Mouse (Mus musculus) thymus, postnatal 25 days (tissue): ENCODE measurements around the gene Rpl9-ps1.

ENCODE experiments used
- DNase-seq: peaks from one replicate; pipeline ENCODE4 v3.0.0; 2022

The Rpl9-ps1 gene

DNA sequence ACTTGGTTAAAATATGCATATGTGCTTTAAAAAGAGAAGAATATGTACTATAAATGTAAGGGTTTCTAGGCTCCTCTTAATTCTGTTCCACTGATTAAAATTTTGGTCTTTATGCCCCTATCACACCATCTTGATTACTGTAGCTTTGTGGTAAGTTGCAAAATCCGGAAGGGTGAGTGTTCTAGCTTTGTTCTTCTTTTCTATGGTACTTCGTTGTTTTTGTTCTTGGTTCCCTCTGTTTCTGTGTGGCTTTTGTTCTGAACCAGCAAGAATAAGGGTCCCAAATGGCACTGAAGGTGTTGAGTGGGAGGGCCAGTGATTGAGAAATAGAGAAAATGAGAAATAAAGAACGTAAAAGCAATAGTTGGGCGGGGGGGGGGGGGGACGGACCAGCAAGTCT, 27.2 kb downstream of the Rpl9-ps1 start:
- no peak for DNase-seq

DNA sequence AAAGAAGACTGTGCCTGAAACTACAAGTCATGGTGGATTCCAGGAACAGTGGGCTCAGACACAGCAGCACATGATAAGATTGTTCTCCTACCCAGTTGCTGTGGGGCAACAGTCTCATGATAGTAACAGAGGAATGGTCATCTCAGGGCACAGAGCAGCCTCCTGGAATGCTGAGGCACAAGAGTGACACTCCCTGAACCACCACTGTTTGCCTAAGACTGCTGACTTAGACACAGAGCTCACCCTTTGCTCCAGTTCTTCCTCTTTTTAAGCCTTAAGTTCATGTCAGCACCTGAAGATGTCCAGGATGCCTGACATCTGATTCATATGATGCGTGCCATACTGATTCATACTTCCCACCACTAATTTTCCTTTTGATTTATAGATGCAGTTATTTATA, 28.8 kb downstream of the Rpl9-ps1 start:
- no peak for DNase-seq

DNA sequence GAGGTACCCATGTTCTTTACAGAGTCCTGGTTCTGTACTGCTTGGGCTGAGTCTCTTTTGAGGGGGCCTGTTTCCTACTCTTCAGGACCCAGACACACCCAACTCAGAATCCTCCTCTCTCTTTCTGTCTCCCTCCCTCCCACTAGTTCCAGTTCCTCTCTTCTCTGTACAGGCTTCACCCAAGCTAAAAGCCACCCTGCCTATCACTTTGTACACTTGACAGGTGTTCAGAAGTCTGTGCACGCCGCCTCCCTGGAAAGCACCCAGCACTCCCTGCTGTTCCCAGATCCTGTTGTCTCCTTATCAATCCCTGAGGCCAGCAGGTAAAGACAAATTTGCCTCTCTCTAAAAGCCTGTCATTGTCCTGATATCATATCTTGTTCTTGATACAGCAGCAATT, 34.5 kb downstream of the Rpl9-ps1 start:
- DNase-seq, result no peak

DNA sequence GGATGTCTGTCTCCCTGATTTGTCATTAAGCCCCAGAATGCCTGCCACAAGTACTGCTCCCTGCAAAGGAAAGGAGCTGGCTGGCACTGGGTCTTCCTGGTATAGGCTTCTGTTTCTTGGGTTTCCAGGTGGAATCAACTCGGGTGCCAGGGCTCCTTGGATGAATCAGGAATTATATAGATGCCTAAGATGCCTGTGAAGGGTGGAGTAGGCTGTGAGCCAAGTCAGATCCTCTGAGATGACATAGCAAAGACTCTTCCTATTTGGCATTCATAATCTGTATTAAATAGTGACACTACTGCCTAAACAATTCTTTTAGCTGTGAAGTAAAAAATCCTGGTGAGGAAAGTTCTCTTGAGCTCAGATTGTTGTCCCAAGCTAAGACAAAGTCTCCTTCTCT, 39.0 kb downstream of the Rpl9-ps1 start:
- DNase-seq, result no peak

DNA sequence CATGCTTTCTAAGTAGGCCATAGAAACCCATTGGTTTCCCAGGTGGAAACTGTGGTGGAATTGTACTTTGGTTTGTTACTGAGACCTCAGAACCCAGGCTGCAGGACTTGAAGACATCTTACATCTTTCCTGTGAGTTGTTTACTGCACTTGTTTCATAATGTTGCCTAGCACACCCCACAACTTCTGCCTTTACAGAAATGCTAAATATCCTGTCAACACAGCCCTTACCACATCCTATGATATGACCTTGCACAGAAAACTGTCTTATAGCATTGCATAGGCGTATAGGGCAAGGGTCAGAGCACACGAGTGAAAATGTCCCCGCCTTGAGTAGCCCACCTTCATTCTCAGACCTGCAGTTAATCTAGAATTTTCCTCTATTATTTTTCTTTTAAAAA, 39.9 kb downstream of the Rpl9-ps1 start:
- no peak for DNase-seq

DNA sequence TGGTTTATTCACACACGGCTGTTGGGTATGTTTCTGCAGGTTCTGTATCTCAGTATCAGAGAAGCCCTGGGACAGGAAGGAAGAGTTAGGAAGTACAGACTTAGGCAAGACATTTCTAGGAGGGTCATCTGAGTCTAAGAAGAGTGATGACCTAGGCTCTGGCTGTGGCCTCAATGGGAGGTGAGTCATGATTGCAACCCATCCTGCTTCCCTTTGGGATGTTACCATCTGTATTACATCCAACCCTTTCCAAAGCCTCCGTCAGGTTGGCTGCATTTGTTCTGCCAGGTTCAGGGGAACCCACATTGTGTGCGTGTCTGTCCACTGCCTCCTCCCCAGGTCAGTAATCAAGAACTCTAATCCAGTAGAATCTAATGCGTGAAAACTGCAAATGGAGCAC, 40.7 kb downstream of the Rpl9-ps1 start:
- no peak for DNase-seq

DNA sequence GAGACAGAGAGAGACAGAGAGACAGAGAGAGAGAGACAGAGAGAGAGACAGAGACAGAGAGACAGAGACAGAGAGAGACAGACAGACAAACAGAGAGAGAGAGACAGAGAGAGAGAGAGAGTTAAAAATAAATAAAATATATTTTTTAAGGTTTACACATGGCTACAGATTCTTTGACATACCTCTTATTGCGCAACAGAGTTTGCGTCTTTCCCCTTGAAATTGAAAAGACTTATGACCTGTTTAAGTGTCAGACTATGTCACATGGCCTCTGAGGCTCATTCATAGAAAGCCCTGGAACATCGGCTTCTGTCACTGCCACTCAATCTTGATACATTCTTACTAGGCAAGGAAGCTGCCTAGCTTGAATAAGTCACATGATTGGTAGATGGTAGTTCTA, 42.0 kb downstream of the Rpl9-ps1 start:
- no peak for DNase-seq

DNA sequence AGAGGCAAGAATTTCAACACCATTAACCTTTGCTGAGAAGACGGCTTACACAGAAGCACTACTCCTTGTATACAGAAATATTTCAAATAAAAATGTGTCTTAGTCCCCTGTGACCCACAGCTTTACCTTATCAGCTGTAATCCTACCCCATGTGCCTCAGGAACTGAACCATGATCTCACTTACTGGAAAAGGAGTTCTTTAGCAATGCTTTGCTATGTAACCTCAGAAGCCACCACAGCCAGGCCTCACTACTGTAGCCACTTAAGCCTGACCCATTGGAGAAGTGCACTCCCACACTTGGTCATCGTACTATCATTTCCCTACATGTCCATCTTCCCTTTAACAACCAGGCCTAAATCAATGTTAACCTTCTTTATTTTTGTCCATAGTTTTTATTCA, 44.8 kb downstream of the Rpl9-ps1 start:
- no peak for DNase-seq

DNA sequence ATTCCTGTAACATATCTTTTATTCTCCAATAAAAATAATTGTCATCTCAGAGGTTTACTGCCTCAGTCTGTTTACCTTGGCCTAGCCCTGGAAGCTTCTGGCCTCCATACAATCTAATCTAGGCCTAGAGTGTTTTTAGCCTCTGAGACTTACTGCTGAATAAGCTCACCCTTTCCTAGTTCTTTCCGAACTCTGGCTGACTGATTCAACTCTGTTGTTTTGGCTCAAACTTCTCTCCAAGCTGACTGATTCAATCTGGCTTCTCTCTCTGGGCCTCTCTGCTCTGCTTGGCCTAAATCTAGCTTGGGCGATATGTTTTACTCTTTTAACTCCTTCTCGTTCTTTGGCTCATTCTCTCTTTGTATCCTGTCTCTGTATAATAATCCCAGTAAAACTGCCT, 46.4 kb downstream of the Rpl9-ps1 start:
- no peak for DNase-seq

DNA sequence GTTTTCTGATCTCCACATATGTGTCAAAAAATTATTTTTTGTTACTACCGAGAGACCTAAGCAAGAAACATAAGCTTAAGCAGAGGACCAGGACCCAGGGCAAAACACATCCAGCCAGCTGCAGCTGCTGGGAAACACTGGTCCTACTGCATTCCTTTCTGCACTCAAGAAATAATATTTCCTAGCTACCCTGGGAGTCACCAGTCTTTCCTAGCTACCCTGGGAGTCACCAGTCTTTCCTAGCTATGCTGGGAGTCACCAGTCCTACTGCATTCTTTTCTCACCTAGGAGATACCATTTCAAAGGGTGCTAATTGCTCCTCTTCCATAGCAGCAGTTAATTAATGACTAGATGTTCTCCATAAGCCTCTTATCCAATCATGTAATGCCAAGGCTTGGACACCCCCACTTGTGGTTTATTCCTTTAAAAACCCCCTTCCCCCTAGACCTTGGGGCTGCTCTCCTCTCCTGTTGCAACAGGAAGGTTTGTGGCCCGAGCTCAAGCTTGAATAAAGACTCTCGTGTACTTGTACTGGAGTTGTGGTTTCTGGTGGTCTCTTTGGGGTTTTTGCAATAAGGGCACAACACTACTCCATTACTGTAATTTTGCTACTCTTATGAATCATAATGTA, 47.1 kb downstream of the Rpl9-ps1 start:
- DNase-seq, result no peak

DNA sequence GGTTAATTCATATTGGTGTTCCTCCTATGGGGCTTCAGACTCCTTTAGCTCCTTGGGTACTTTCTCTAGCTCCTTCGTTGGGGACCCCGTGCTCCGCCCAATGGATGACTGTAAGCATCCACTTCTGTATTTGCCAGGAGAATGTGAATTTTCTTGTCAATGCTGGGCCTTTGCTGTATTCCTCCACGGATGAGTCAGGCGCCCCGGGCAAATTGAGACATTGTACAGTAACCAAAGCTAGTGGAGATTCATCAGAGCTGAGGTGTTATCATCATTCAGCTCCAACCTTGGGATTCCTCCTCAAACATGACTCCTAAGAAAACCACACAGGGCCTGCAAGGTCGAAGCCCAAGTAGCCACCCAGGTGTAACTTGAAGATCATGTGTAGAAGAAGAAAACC, 47.6 kb downstream of the Rpl9-ps1 start:
- DNase-seq, result no peak

DNA sequence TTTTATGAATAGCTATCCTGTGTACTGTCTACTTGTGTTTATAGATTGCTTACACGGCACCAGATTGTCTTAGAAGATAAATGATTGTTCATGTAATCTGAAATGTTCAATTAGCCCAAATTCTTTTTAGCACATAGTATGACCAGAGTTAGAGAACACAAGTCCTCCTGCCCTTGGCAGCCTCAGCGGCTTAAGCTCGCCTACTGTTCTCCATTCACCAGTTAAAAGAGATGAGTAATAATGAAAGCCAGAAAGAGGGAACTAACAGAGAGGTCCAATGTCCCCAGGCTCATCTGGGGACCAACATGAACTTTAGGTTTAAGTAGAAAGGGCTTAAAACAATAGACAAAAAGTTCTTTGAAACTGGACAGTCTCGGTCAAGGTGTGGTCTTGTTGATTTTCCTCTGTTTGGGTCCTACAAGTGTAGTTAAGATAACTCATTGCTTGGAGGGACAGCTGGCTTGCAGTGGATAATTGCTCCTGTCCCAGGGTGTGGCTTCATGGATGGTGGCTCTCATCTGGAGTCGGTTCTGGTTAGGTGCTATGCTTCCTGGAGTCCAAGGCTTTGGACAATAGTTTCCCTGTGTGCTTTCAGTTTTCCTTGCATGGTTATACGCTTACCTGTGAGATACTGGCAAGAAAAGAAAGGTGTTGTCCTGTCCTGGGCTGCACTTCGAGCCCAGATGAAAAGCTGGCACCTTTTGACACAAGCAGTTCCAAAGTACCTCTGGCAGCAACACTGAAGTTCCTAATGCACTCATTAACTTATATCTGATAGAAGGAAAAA, 49.6 kb downstream of the Rpl9-ps1 start:
- no peak for DNase-seq
